Mouse (Mus musculus) intestine, postnatal 0 days (tissue): Measurements from ENCODE around the gene Thrb. TPM values are rescaled to one million over a fixed set of nuclear protein-coding genes. Genes with fewer than 3 reads are reported as not detected.
A peak's percentile ranks its signal among the peaks of the same experiment; 100 is the strongest.

Experiments used
- ATAC-seq: fragments of 200-750 bp; cut with Nextera tagmentation; 2 replicates; pipeline ENCODE4 v1.8.0; 2017; ENCODE audit warnings: mild to moderate bottlenecking, moderate TSS enrichment, moderate library complexity
- H3K27ac ChIP-seq: fragments of 300-500 bp; sonication (generic); 2 replicates; pipeline ENCODE4 v1.5.1; 2014; ENCODE audit warnings: mild to moderate bottlenecking, low read depth, low read length, moderate library complexity
- H3K27me3 ChIP-seq: fragments of 300-500 bp; sonication (generic); replicated peaks from 2 replicates; pipeline ENCODE4 v1.6.1; 2014; ENCODE audit warnings: low read length, mixed read lengths; ENCODE audit not compliant: control insufficient read depth, insufficient read depth
- H3K36me3 ChIP-seq: fragments of 300-500 bp; sonication (generic); 2 replicates; pipeline ENCODE4 v1.6.1; 2014; ENCODE audit warnings: mild to moderate bottlenecking, moderate library complexity; ENCODE audit not compliant: control insufficient read depth, insufficient read depth
- H3K4me1 ChIP-seq: fragments of 300-500 bp; sonication (generic); replicated peaks from 2 replicates; pipeline ENCODE4 v1.6.1; 2014; ENCODE audit warnings: antibody characterized with exemption, low read length, mixed read lengths; ENCODE audit not compliant: control insufficient read depth, insufficient read depth
- H3K4me2 ChIP-seq: fragments of 300-500 bp; sonication (generic); replicated peaks from 2 replicates; pipeline ENCODE4 v1.6.1; 2014; ENCODE audit warnings: low read depth, mild to moderate bottlenecking, moderate library complexity
- H3K4me3 ChIP-seq: fragments of 300-500 bp; sonication (generic); 2 replicates; pipeline ENCODE4 v1.5.1; 2014; ENCODE audit warnings: low read depth, low read length
- H3K9ac ChIP-seq: fragments of 300-500 bp; sonication (generic); 2 replicates; pipeline ENCODE4 v1.6.1; 2014; ENCODE audit warnings: mild to moderate bottlenecking, low read depth, low read length
- H3K9me3 ChIP-seq: fragments of 300-500 bp; sonication (generic); 2 replicates; pipeline ENCODE4 v1.6.1; 2016; ENCODE audit warnings: mixed run types; ENCODE audit not compliant: control insufficient read depth
- CTCF ChIP-seq: sonication (generic); IDR thresholded peaks from 2 replicates; pipeline ENCODE4 v1.5.1; 2016; ENCODE audit warnings: low read depth, mild to moderate bottlenecking, control low read depth, antibody characterized with exemption, moderate library complexity
- WGBS: fragments of 180-500 bp; shearing (Covaris S2); extraction: QIAGEN DNeasy Blood & Tissue Kit; methylation state at CpG from one replicate; pipeline ENCODE4 v1.1.7; 2014; 5-methylcytosine and 5-hydroxymethylcytosine counted together
- polyA plus RNA-seq: library from polyadenylated mRNA; unstranded; fragments of >200 nt; fragmentation: Nextera tagmentation; extraction: Ambion mirVana; gene quantifications from 2 replicates; pipeline ENCODE4 v1.2.1, GENCODE M21; 2015

Thrb gene
- polyA plus RNA-seq, 1 experiment from 2014 or later: 5.8 TPM

- Histone ChIP-seq H3K4me2 (no peak overlapping the region), H3K4me3 (no peak overlapping the region), H3K27me3 (no peaks in the 10 kb centered on the region), H3K36me3 (no peaks in the 10 kb centered on the region), H3K4me1 (no peaks in the 10 kb centered on the region), H3K9me3 (no peaks in the 10 kb centered on the region), H3K9ac (no peak overlapping the region), H3K27ac (no peak overlapping the region)
- TF ChIP-seq CTCF: peak; percentile 26
- 0 out of 2 replicates have a peak, but pooled peaks have one; percentile 28 for ATAC-seq
- 43% methylated on average over 3 of the region's 3 CpGs for WGBS
Observed at GRCm38 (mm10) chr14:17747922-17748321, 87.9 kb downstream of the Thrb start.

- TF ChIP-seq CTCF: no peak
- Histone ChIP-seq H3K27me3 (no peaks in the 10 kb centered on the region), H3K4me2 (no peak overlapping the region), H3K9ac (no peak overlapping the region), H3K36me3 (no peaks in the 10 kb centered on the region), H3K9me3 (no peaks in the 10 kb centered on the region), H3K4me3 (no peak overlapping the region), H3K4me1 (no peaks in the 10 kb centered on the region), H3K27ac (no peak overlapping the region)
- peak; percentile 38; the same call in 1 of the 2 replicates for ATAC-seq
Observed at GRCm38 (mm10) chr14:17748945-17749344, 88.9 kb downstream of the Thrb start.

GRCm38 (mm10) chr14:17751911-17752310 lies 91.8 kb downstream of the Thrb start:
- no peak overlapping the region for H3K9ac ChIP-seq
- H3K4me3 ChIP-seq: no peak overlapping the region
- WGBS: 73% methylated on average over 1 of the region's 1 CpGs
- H3K9me3 ChIP-seq: no peaks in the 10 kb centered on the region
- ATAC-seq: no peak
- H3K27me3 ChIP-seq: no peaks in the 10 kb centered on the region
- no peaks in the 10 kb centered on the region for H3K36me3 ChIP-seq
- no peaks in the 10 kb centered on the region for H3K4me1 ChIP-seq
- no peak overlapping the region for H3K27ac ChIP-seq
- no peak for TF ChIP-seq CTCF
- no peak overlapping the region for H3K4me2 ChIP-seq

GRCm38 (mm10) chr14:17753429-17753828 lies 93.4 kb downstream of the Thrb start:
- TF ChIP-seq CTCF: no peak
- WGBS: 92% methylated on average over 1 of the region's 1 CpGs
- Histone ChIP-seq H3K4me3 (no peak overlapping the region), H3K27me3 (no peaks in the 10 kb centered on the region), H3K9me3 (no peaks in the 10 kb centered on the region), H3K27ac (no peak overlapping the region), H3K9ac (no peak overlapping the region), H3K4me2 (no peak overlapping the region), H3K36me3 (no peaks in the 10 kb centered on the region), H3K4me1 (no peaks in the 10 kb centered on the region)
- no peak for ATAC-seq

GRCm38 (mm10) chr14:17756732-17757131 lies 96.7 kb downstream of the Thrb start:
- no peaks in the 10 kb centered on the region for H3K4me1 ChIP-seq
- no peak overlapping the region for H3K4me2 ChIP-seq
- no peak overlapping the region for H3K9ac ChIP-seq
- TF ChIP-seq CTCF: no peak
- H3K27me3 ChIP-seq: no peaks in the 10 kb centered on the region
- ATAC-seq: peak; percentile 86
- H3K27ac ChIP-seq: no peak overlapping the region
- H3K9me3 ChIP-seq: no peaks in the 10 kb centered on the region
- H3K36me3 ChIP-seq: no peaks in the 10 kb centered on the region
- no peak overlapping the region for H3K4me3 ChIP-seq

GRCm38 (mm10) chr14:17767987-17768386 lies 107.9 kb downstream of the Thrb start:
- H3K4me1 ChIP-seq: 0 out of 2 replicates have a peak, but pooled peaks cover 2% of the 10 kb centered on the region
- no peak overlapping the region for H3K4me3 ChIP-seq
- no peaks in the 10 kb centered on the region for H3K36me3 ChIP-seq
- H3K27me3 ChIP-seq: no peaks in the 10 kb centered on the region
- no peak overlapping the region for H3K27ac ChIP-seq
- no peak for ATAC-seq
- TF ChIP-seq CTCF: no peak
- no peaks in the 10 kb centered on the region for H3K9me3 ChIP-seq
- H3K9ac ChIP-seq: no peak overlapping the region
- H3K4me2 ChIP-seq: no peak overlapping the region
- WGBS: 79% methylated on average over 2 of the region's 2 CpGs

- no peak for TF ChIP-seq CTCF
- Histone ChIP-seq H3K27ac (no peak overlapping the region), H3K36me3 (no peaks in the 10 kb centered on the region), H3K27me3 (no peaks in the 10 kb centered on the region), H3K4me1 (0 out of 2 replicates have a peak, but pooled peaks cover 2% of the 10 kb centered on the region), H3K9ac (no peak overlapping the region), H3K9me3 (no peaks in the 10 kb centered on the region), H3K4me2 (no peak overlapping the region), H3K4me3 (no peak overlapping the region)
- 64% methylated on average over 2 of the region's 2 CpGs for whole genome bisulfite sequencing
- ATAC-seq: no peak
Observed at GRCm38 (mm10) chr14:17774404-17774803, 114.3 kb downstream of the Thrb start.
